Mouse (Mus musculus) erythroblast, embryonic 14.5 days (primary cell): ENCODE results near the gene Cbfa2t3.

Experiments used
- GATA1 ChIP-seq: IDR thresholded peaks from 2 replicates; pipeline ENCODE4 v1.6.1; 2012; ENCODE audit warnings: low read length, inconsistent platforms, mixed read lengths
- TAL1 ChIP-seq: IDR thresholded peaks from 3 replicates; pipeline ENCODE4 v1.6.1; 2012; ENCODE audit warnings: low read length, inconsistent platforms, mixed read lengths

DNA sequence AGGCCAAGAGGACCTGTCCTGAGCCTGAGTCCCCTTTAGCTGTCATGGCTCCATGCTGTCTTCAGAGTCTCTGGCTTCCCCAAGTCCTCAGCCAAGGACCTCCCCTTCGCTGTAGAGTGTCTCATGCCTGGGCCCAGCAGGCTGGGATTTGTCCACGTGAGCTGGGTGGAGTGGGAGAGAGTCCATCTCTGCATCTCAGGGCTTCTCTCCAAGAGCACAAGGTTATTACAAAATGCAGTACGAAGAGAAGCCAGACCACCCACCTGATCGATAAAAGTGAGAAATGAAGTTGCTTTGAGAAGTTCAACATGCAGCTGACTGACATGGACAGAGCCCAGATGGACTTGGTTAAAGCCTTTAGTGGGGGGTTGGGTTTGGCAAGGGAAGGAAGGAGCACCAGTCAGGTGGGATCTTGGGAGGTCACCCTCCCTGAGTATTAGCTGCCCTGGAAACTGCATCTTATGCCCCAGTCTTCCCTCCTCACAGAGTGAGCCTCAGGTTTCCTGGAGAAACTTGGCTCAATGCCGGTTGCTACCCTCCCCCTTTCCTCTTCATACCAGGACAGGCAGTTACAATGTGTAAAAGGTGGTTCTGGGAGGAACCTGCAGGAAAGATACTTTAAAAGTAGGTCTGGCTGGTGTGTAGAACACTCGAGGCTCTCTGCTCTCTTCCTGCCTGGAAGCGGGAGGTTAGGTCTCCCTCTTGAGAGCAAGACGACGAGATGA lies 82.6 kb downstream of the Cbfa2t3 start:
- TF ChIP-seq TAL1 = no peak
- TF ChIP-seq GATA1 = no peak
